Mouse (Mus musculus) thymus, postnatal 25 days (tissue): ENCODE measurements at regions not wholly inside any gene's neighbourhood (a gene's known extent, or its start where the extent isn't known, plus 50 kb on each side); places are given as distances from the start of the nearest gene placed in this dataset.

Experiments used
- DNase-seq: peaks from one replicate; pipeline ENCODE4 v3.0.0; 2022

DNA sequence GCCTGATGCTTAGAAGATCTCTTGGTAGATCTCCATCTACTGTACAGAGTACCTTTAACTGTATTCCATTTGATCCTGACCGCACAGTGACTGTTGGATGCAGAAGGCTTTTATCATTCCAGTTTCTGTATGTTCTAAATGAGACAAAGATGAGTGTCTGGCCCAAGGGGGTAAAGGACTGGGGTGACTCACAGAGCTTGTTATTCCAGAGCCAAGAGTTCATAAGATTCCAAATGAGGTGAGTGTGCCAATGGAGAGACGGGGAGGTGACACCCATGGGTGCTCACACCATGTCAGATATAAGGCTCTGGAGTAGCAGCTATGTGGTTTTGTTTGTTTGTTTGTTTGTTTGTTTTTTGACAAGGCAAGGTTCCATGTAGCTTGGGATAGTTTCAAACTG is 54.8 kb upstream of the Lclat1 start:
- peak; percentile 25 for DNase-seq

DNA sequence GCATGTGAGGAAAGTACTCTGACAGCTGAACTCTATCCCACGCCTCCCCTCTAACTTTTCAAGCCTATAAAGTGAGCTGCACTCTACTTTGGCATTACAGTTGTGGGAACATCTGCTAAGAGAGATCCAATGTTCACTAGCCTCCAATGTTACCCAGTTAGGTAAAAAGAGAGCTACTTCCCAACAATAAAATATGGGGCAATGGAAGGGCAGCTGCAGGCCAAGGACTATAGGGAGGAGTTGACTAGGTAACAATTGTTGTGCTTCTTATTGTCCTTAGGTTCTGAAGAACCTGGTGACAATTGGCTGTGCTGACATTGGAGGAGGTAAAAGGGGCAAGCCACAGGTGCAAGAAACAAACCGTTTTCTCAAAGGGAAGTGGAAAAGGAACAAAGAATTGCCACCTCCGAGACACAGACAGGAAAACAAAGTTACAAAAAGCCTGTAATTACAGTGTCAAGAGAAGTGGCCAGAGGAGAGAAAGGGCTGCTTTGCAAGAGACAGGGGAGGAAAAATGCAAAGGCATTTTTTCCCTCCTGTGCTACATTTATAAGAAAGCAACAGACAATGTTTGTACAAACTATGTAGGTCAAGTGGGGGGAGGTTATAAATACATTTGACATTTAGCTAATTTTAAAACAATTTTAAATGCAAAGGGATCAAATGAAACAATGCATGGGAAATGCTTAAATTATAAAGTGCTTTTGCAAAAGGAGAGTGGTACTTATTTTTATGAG is 54.1 kb upstream of the Lclat1 start:
- DNase-seq: peak; percentile 76

DNA sequence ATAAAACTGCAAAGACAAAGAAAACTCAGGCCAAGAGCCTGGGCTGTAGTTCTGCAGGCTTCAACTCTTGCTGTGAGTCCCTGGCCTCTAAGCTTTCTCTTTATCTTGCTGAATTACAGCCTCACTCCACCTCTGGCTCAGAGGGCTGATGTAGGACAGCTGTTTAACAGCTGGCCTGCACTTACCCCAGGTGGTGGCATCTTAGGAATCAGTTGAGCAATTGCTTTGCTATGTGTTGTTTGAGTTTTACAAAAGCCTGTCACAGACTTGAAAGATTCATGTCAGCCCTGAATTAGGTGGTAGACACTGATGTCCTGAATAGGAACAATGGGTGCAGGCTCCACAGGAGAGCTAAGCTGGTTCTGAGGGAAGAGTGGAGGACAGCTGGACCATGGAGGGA is 53.6 kb upstream of the Lclat1 start:
- DNase-seq: peak; percentile 67

DNA sequence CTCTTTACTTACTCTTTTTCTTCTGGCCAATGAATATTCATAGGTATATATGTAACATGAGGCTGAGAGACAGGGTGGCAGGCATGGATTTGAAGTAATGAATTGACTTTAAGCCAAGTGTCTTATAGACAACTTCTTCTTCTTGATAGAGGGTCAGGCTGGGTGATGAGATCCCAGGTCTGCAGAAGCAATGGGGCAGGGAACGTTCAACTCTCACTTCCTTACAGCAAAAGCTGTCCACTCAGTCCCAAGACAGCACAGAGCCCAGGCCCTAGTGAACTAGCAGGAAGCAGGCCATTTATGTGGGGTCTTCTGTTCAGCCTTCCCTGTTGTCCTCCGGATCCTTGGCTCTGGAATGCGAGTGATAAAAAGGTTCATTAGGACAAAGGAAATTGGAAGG is 52.6 kb upstream of the Lclat1 start:
- DNase-seq: peak; percentile 30

DNA sequence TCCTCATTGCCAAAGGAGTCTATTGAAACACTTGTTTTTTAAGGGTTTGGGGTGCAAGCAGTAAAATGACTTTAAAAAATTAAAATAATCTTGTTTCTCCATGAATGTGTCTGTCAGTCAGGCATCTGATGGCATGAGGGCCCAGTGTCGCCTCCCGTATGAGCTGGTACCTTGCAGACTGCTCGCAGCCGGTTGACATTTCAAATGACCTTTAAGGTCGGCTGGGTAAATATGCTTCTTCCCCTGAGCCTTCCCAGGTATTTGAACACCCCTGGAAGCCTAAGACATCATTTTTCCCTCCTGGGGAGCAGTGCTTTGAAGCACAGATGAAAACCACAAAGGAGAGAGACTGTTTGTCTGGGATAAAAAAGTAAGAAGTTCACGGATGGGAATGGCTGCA is 52.2 kb upstream of the Lclat1 start:
- peak; percentile 23 for DNase-seq

DNA sequence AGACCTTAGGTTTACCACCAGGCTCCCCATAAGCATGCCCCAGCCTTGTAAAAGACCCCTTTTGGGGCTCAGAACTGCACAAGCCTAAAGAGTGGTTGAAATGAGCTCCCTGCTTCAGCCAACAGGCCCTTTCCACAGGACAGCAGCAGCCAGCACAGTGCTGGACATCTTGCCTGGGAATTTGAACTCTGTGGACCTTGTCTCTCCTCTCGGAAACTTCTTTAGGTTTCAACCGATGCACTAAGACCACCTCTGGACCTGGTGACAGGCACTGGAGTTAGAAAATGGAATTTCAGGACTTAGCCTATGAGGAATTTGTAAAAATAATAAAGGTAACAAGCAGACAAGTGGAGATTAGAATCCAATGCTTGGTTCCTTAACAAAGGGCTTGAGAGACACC is 51.2 kb upstream of the Lclat1 start:
- no peak for DNase-seq
